Mouse (Mus musculus) heart, adult 2 months (tissue): ENCODE data around the gene Klhl41.

Source experiments
- CTCF ChIP-seq: fragments of 200-600 bp; IDR thresholded peaks from 2 replicates; pipeline ENCODE4 v1.8.1; 2022; ENCODE audit warnings: antibody characterized with exemption, mild to moderate bottlenecking, moderate library complexity
- EP300 ChIP-seq: fragments of 200-500 bp; IDR thresholded peaks from 2 replicates; pipeline ENCODE4 v1.6.1; 2011; ENCODE audit warnings: low read depth, low read length, control low read depth; ENCODE audit not compliant: insufficient read depth
- POLR2A ChIP-seq: fragments of 200-500 bp; IDR thresholded peaks from 2 replicates; pipeline ENCODE4 v1.6.1; 2011; ENCODE audit warnings: mild to moderate bottlenecking, low read depth, low read length, control low read depth; ENCODE audit not compliant: insufficient read depth

- TF ChIP-seq EP300 (0 out of 2 replicates have a peak, but pooled peaks have one; percentile 65), POLR2A (peak; percentile 88), CTCF (no peak)
Measured at GRCm38 (mm10) chr2:69722650-69723518, 53.0 kb downstream of the Klhl41 start.
